Mouse (Mus musculus): Measurements from ENCODE around the gene Satb1. TPM values are rescaled to one million over a fixed set of nuclear protein-coding genes. Genes with fewer than 3 reads are reported as not detected.

The Satb1 gene
- total and polyA plus RNA-seq, 3 experiments, result not detected

DNA sequence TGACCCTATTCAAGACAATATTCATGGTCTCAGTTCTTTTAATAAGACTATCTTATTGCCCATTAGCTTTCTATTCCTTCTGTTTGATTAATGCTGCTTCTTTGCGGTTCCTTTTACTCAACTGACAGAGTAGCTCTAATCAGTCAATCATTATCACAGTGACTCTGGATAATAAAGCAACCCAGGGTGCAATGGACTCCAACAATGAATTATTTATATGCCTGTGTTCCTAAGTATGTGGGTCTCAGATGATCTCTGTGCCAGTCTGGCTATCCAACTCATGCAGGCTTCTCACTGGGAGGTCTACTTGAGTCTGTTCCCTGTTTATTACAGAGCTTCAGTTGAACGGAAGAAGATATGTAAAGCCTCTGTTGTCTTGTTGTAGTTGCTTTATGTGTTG lies 108.6 kb downstream of the Satb1 start:
- Histone ChIP-seq H3K9me3 (replicated peaks; ENCODE audit: low read length) (peaks cover 2% of the 10 kb centered on the region), H3K79me2 (replicated peaks; ENCODE audit: control insufficient read depth, extremely low read depth, insufficient read depth, poor library complexity, severe bottlenecking) (no peaks in the 10 kb centered on the region), H3K9ac (ENCODE audit: insufficient read depth, low read depth) (no peak overlapping the region), H3K27me3 (replicated peaks) (no peaks in the 10 kb centered on the region), H3K27ac (ENCODE audit: insufficient read depth, low read depth) (no peak overlapping the region), H3K4me1 (ENCODE audit: control insufficient read depth in 1 of 2, insufficient read depth in 2 of 2) (no peaks in the 10 kb centered on the region), H3K4me2 (ENCODE audit: insufficient read depth, low read depth, poor library complexity, severe bottlenecking) (no peak overlapping the region), H3K36me3 (replicated peaks in 1 of 2; ENCODE audit: control insufficient read depth in 1 of 2, insufficient read depth in 1 of 2, low read length in 1 of 2) (no peaks in the 10 kb centered on the region), H3K4me3 (replicated peaks in 1 of 3; ENCODE audit: low read depth in 2 of 3, low read length in 2 of 3, poor library complexity in 1 of 3) (no peak overlapping the region)
- in situ Hi-C loops (cut with MboI; ENCODE audit: low pct_ligation_motif_present, low pct_unique_long_range_greater_than_20kb, low sequenced_read_pairs), result no loop called here
- DNase-seq (ENCODE audit: extremely low read depth), result no peak
- dilution Hi-C loops (cut with MboI; ENCODE audit: extremely low pct_ligation_motif_present, extremely low pct_unique_long_range_greater_than_20kb, low sequenced_read_pairs), result no loop called here
- TF ChIP-seq EP300 (IDR thresholded peaks at IDR 0.05; ENCODE audit: low read length) (no peak), ZKSCAN1 (IDR thresholded peaks at IDR 0.05; ENCODE audit: borderline replicate concordance, low read depth, low read length) (no peak), SMC3 (IDR thresholded peaks at IDR 0.05; ENCODE audit: low read depth, low read length) (no peak), HCFC1 (IDR thresholded peaks at IDR 0.05; ENCODE audit: low read depth, low read length) (no peak), JUN (IDR thresholded peaks at IDR 0.05; ENCODE audit: insufficient read depth, low read depth, low read length) (no peak), KAT2A (IDR thresholded peaks at IDR 0.05; ENCODE audit: insufficient replicate concordance, low read length) (no peak), MEF2A (IDR thresholded peaks at IDR 0.05; ENCODE audit: borderline replicate concordance, low read depth, low read length) (no peak), USF1 (IDR thresholded peaks at IDR 0.05; ENCODE audit: low read depth, low read length) (no peak), CHD1 (IDR thresholded peaks at IDR 0.05; ENCODE audit: low read depth, low read length) (no peak), ETS1 (conservative IDR thresholded peaks at IDR 0.05; ENCODE audit: low read depth, low read length) (no peak), ELF1 (IDR thresholded peaks at IDR 0.05; ENCODE audit: low read depth, low read length) (no peak), IRF4 (IDR thresholded peaks at IDR 0.05; ENCODE audit: low read depth, low read length) (no peak), SIN3A (IDR thresholded peaks at IDR 0.05; ENCODE audit: low read length) (no peak), CTCF (conservative IDR thresholded peaks at IDR 0.05 in 1 of 2, IDR thresholded peaks at IDR 0.05 in 1 of 2; ENCODE audit: low read depth in 2 of 2, low read length in 2 of 2) (no peak), PAX5 (IDR thresholded peaks at IDR 0.05; ENCODE audit: low read length) (no peak), UBTF (IDR thresholded peaks at IDR 0.05; ENCODE audit: low read depth, low read length) (no peak), E2F4 (IDR thresholded peaks at IDR 0.05; ENCODE audit: insufficient replicate concordance, low read depth, low read length) (no peak), MYC (IDR thresholded peaks at IDR 0.05; ENCODE audit: low read depth, low read length) (no peak), RAD21 (IDR thresholded peaks at IDR 0.05; ENCODE audit: low read depth, low read length) (no peak), JUND (conservative IDR thresholded peaks at IDR 0.05; ENCODE audit: low read depth, low read length) (no peak)

DNA sequence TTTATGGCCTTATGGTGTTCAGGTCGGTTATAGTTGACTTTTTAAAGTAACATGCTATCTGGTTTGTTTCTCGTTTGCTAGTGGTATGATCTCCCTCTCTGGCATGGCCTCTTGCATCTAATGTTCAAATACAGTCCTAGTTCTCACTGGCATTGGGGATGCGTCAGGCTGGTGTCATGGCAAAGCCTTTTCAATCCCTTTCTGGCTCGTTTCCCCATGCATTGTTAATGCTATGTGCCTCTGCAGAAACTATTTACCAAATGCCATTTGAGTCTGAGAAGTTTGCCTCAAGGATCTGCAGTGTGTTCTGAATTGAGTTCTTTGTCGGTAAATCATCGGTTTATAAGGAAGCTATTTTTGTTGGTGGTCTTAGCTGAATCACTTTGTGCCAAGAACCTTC lies 137.4 kb downstream of the Satb1 start:
- no peak for DNase-seq (ENCODE audit: extremely low read depth)
- H3K4me1 ChIP-seq (ENCODE audit: control insufficient read depth in 1 of 2, insufficient read depth in 2 of 2), result no peaks in the 10 kb centered on the region
- no peak overlapping the region for H3K4me2 ChIP-seq (ENCODE audit: insufficient read depth, low read depth, poor library complexity, severe bottlenecking)
- TF ChIP-seq TCF12 (IDR thresholded peaks at IDR 0.05; ENCODE audit: low read depth, low read length) (no peak), ETS1 (conservative IDR thresholded peaks at IDR 0.05; ENCODE audit: low read depth, low read length) (no peak), USF1 (IDR thresholded peaks at IDR 0.05; ENCODE audit: low read depth, low read length) (no peak)
- no peak overlapping the region for H3K4me3 ChIP-seq (replicated peaks in 1 of 3; ENCODE audit: low read depth in 2 of 3, low read length in 2 of 3, poor library complexity in 1 of 3)
- no peaks in the 10 kb centered on the region for H3K36me3 ChIP-seq (replicated peaks in 1 of 2; ENCODE audit: control insufficient read depth in 1 of 2, insufficient read depth in 1 of 2, low read length in 1 of 2)
- no peaks in the 10 kb centered on the region for H3K27me3 ChIP-seq (replicated peaks)
- no peak overlapping the region for H3K27ac ChIP-seq (ENCODE audit: insufficient read depth, low read depth)
- no peaks in the 10 kb centered on the region for H3K9me3 ChIP-seq (replicated peaks; ENCODE audit: low read length)
- in situ Hi-C loops (cut with MboI; ENCODE audit: low pct_ligation_motif_present, low pct_unique_long_range_greater_than_20kb, low sequenced_read_pairs), result no loop called here
- no peak overlapping the region for H3K9ac ChIP-seq (ENCODE audit: insufficient read depth, low read depth)
- no peaks in the 10 kb centered on the region for H3K79me2 ChIP-seq (replicated peaks; ENCODE audit: control insufficient read depth, extremely low read depth, insufficient read depth, poor library complexity, severe bottlenecking)
- dilution Hi-C loops (cut with MboI; ENCODE audit: extremely low pct_ligation_motif_present, extremely low pct_unique_long_range_greater_than_20kb, low sequenced_read_pairs), result no loop called here

Measured in CH12.LX (cell line).